In genomic region chr9:54857474-54857873, GRCm38 (mm10) we compare ENCODE assay signal across 26 mouse cellular contexts. TPM values are rescaled to one million over a fixed set of nuclear protein-coding genes. Genes with fewer than 3 reads are reported as not detected.
"Had no signal": no experiment of that assay in that cellular context is flagged by ENCODE, and none has a peak within 500 bp of the region (broad histone marks: within the 10 kb centered on the region; RNA-seq: fewer than 3 reads in every experiment).

No protein-coding gene starts in this region.

- H3K4me2 ChIP-seq: heart, embryonic 11.5 days; hindbrain, embryonic 12.5 days; hindbrain, embryonic 14.5 days; intestine, embryonic 15.5 days; limb, embryonic 13.5 days; limb, embryonic 15.5 days; liver, embryonic 11.5 days; liver, embryonic 13.5 days; liver, embryonic 15.5 days had no signal

- H3K4me3 ChIP-seq: heart, adult 2 months; hindbrain, embryonic 10.5 days; hindbrain, embryonic 12.5 days; intestine, embryonic 15.5 days; limb, embryonic 13.5 days; limb, embryonic 15.5 days; liver, embryonic 13.5 days; liver, embryonic 15.5 days had no signal

- H3K27ac ChIP-seq: heart, adult 2 months; hindbrain, embryonic 10.5 days; hindbrain, embryonic 12.5 days; hindbrain, embryonic 14.5 days; intestine, embryonic 15.5 days; limb, embryonic 13.5 days; limb, embryonic 15.5 days; liver, embryonic 13.5 days; liver, embryonic 15.5 days had no signal

- DNase-seq: gastrocnemius, postnatal 25 days; heart, adult 2 months; heart, postnatal 10 days; heart, postnatal 4 days; kidney, adult 18-20 months; kidney, adult 8-10 months; kidney, postnatal 10 days; kidney, postnatal 25 days; kidney, postnatal 4 days; layer of hippocampus, adult 9-11 months; layer of hippocampus, postnatal 36 days; left cerebral cortex, postnatal 4 days; liver, embryonic 13.5 days had no signal

- H3K36me3 ChIP-seq: hindbrain, embryonic 10.5 days; hindbrain, embryonic 12.5 days; intestine, embryonic 15.5 days; limb, embryonic 13.5 days; limb, embryonic 15.5 days; liver, embryonic 13.5 days; liver, embryonic 15.5 days had no signal

- H3K4me1 ChIP-seq: limb, embryonic 15.5 days had no signal

- H3K9me3 ChIP-seq: hindbrain, embryonic 10.5 days; hindbrain, embryonic 12.5 days; intestine, embryonic 15.5 days; limb, embryonic 13.5 days; limb, embryonic 15.5 days; liver, embryonic 13.5 days; liver, embryonic 15.5 days had no signal

- H3K9ac ChIP-seq: hindbrain, embryonic 12.5 days; hindbrain, embryonic 14.5 days; intestine, embryonic 15.5 days; limb, embryonic 13.5 days; limb, embryonic 15.5 days; liver, embryonic 13.5 days; liver, embryonic 15.5 days had no signal

- ATAC-seq: hindbrain, embryonic 16.5 days; inflammation-experienced regulatory T-cells, adult 6 months; intestine, embryonic 15.5 days; intestine, postnatal 0 days had no signal

- H3K27me3 ChIP-seq: hindbrain, embryonic 12.5 days; intestine, embryonic 15.5 days; limb, embryonic 13.5 days; limb, embryonic 15.5 days; liver, embryonic 13.5 days had no signal

RNA-seq across cellular contexts. Expression of gene Hykk, which starts 59.6 kb away (rescaled TPM):
- total RNA-seq: granulocyte monocyte progenitor cell, adult 5-6 weeks had no signal
